Mouse (Mus musculus) brain, embryonic 14.5 days (tissue): ENCODE measurements around the gene Micu1.

Experiments used
- CTCF ChIP-seq: fragments of 200-500 bp; IDR thresholded peaks from 2 replicates; pipeline ENCODE4 v1.5.1; 2012; ENCODE audit warnings: inconsistent platforms, mild to moderate bottlenecking, moderate library complexity, borderline replicate concordance; ENCODE audit not compliant: insufficient read depth, insufficient read length; ENCODE audit errors: extremely low read depth
- POLR2A ChIP-seq: fragments of 200-500 bp; IDR thresholded peaks from 2 replicates; pipeline ENCODE4 v1.6.1; 2012; ENCODE audit warnings: mild to moderate bottlenecking, inconsistent platforms, borderline replicate concordance; ENCODE audit not compliant: poor library complexity, insufficient read depth, insufficient read length, severe bottlenecking; ENCODE audit errors: extremely low read depth

GRCm38 (mm10) chr10:59743397-59743796, 41.1 kb downstream of the Micu1 start:
- TF ChIP-seq CTCF: no peak
- no peak for TF ChIP-seq POLR2A
